Mouse (Mus musculus) liver, postnatal 0 days (tissue): Measurements from ENCODE around the gene Nyap1.

Source experiments
- CTCF ChIP-seq: sonication (generic); IDR thresholded peaks from 2 replicates; pipeline ENCODE4 v1.5.1; 2016; ENCODE audit warnings: antibody characterized with exemption, low read depth
- EP300 ChIP-seq: IDR thresholded peaks from 2 replicates; pipeline ENCODE4 v1.6.1; 2016; ENCODE audit warnings: antibody characterized with exemption, low read depth, mild to moderate bottlenecking

- TF ChIP-seq CTCF (no peak), EP300 (no peak)
These were observed 34.3 kb downstream of the Nyap1 start for GRCm38 (mm10) chr5:137706913-137707633.
